Mouse (Mus musculus) CH12.LX (cell line): ENCODE measurements around the gene Zscan4-ps3. TPM values are rescaled to one million over a fixed set of nuclear protein-coding genes. Genes with fewer than 3 reads are reported as not detected.
"Not testable (repeated sequence)": the region's sequence is repeated elsewhere in the genome, so short reads cannot be mapped to it uniquely, and the experiment has no call there.

Source experiments
- DNase-seq: peaks from one replicate; pipeline ENCODE4 v3.0.0-alpha.2; 2013; ENCODE audit errors: extremely low read depth
- H3K27ac ChIP-seq: 2 replicates; pipeline ENCODE4 v1.5.1; 2012; ENCODE audit warnings: low read depth, mild to moderate bottlenecking, control low read depth, moderate library complexity; ENCODE audit not compliant: insufficient read depth
- H3K27me3 ChIP-seq: replicated peaks from 2 replicates; pipeline ENCODE3; 2012; ENCODE audit warnings: inconsistent platforms
- H3K36me3 ChIP-seq, 2 experiments: replicated peaks in 1 of 2; 2 replicates each; pipeline versions ENCODE3 to v1.6.1; 2012; ENCODE audit warnings: inconsistent platforms in 1 of 2, low read length in 1 of 2, mild to moderate bottlenecking in 1 of 2, mixed read lengths in 1 of 2, moderate library complexity in 1 of 2; ENCODE audit not compliant: control insufficient read depth in 1 of 2, insufficient read depth in 1 of 2
- H3K4me1 ChIP-seq, 2 experiments: 2 replicates each; pipeline ENCODE4 v1.6.1; 2012; ENCODE audit warnings: inconsistent platforms in 1 of 2, moderate library complexity in 1 of 2; ENCODE audit not compliant: insufficient read depth in 2 of 2, control insufficient read depth in 1 of 2
- H3K4me2 ChIP-seq: 2 replicates; pipeline ENCODE4 v1.6.1; 2012; ENCODE audit warnings: low read depth, mild to moderate bottlenecking, control low read depth; ENCODE audit not compliant: poor library complexity, insufficient read depth, severe bottlenecking
- H3K4me3 ChIP-seq, 3 experiments: fragments of 150-350 bp in 1 of 3; sonication (generic) in 1 of 3; replicated peaks in 1 of 3; 2 replicates each; pipeline versions ENCODE3 to v1.5.1; 2011 to 2012; ENCODE audit warnings: low read depth in 2 of 3, low read length in 2 of 3, mild to moderate bottlenecking in 2 of 3, moderate library complexity in 2 of 3, control low read depth in 1 of 3, improper control_type of control experiment in 1 of 3, inconsistent platforms in 1 of 3, mixed read lengths in 1 of 3; ENCODE audit not compliant: poor library complexity in 1 of 3
- H3K79me2 ChIP-seq: replicated peaks from 2 replicates; pipeline ENCODE4 v1.6.1; 2012; ENCODE audit warnings: mild to moderate bottlenecking, moderate library complexity; ENCODE audit not compliant: control insufficient read depth, poor library complexity, insufficient read depth, severe bottlenecking; ENCODE audit errors: extremely low read depth
- H3K9ac ChIP-seq: 2 replicates; pipeline ENCODE4 v1.6.1; 2012; ENCODE audit warnings: low read depth, mild to moderate bottlenecking, control low read depth, moderate library complexity; ENCODE audit not compliant: insufficient read depth
- H3K9me3 ChIP-seq: replicated peaks from 2 replicates; pipeline ENCODE3; 2012; ENCODE audit warnings: low read length, inconsistent platforms, mixed read lengths
- CTCF ChIP-seq, 2 experiments: IDR thresholded peaks in 1 of 2; conservative IDR thresholded peaks in 1 of 2; 2 replicates each; pipeline ENCODE4 v1.5.1; 2011 to 2012; ENCODE audit warnings: low read depth in 2 of 2, low read length in 2 of 2, improper control_type of control experiment in 1 of 2, inconsistent platforms in 1 of 2, mild to moderate bottlenecking in 1 of 2, moderate library complexity in 1 of 2
- RAD21 ChIP-seq: IDR thresholded peaks from 2 replicates; pipeline ENCODE4 v1.6.1; 2011; ENCODE audit warnings: low read depth, mild to moderate bottlenecking, low read length, improper control_type of control experiment, moderate library complexity
- dilution Hi-C: fragments of 300-500 bp; cut with MboI; formaldehyde crosslinking; loops from 2 replicates; pipeline ENCODE4 v1.14.3; 2020; ENCODE audit warnings: low sequenced_read_pairs; ENCODE audit not compliant: extremely low pct_unique_long_range_greater_than_20kb, extremely low pct_ligation_motif_present
- in situ Hi-C: fragments of 300-500 bp; cut with MboI; formaldehyde crosslinking; loops from 3 replicates; pipeline ENCODE4 v1.14.3; 2019; ENCODE audit warnings: low sequenced_read_pairs, low pct_ligation_motif_present, low pct_unique_long_range_greater_than_20kb, mixed read lengths
- polyA plus RNA-seq: library from polyadenylated mRNA; unstranded; fragments of >175 nt; gene quantifications from 2 replicates; pipeline ENCODE4 v1.2.1, GENCODE M21; 2012; ENCODE audit warnings: low read depth; ENCODE audit not compliant: insufficient read length
- total RNA-seq, 2 experiments: library from RNA; depleted of rRNA; stranded (reverse); fragments of 300-350 nt in 1 of 2; fragments of >200 nt in 1 of 2; gene quantifications; 2 replicates each; pipeline ENCODE4 v1.2.3; 2012 to 2014

Gene Zscan4-ps3
- total RNA-seq (2012; rRNA removed) (not detected in 2 replicates), total RNA-seq (2014; rRNA removed) (not detected in 2 replicates), polyA plus RNA-seq (not detected in 2 replicates)

DNA sequence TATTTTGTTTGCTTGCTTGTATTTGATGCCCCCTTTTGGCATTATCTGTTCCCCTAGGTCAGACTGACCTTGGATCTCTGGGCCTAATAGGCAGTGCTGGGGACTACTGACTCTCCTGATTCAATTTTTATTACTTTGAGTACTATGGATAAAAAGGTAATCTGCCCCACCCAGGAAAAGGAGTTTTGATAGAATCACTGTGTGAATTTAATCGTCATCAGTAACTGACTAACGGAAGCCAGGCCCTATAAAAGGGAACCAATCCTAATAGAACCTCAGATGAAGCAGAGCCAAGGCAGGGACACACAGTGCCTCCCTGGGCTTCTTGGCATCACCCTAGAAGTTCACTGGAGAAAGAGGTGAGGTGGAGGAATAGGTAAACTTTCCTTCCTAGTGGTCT, at the start of gene Zscan4-ps3:
Gene Zscan4-ps3 (plus strand): TSS at position 301 of the 400 bp plus-strand sequence.
- H3K27me3 ChIP-seq, H3K36me3 ChIP-seq, H3K79me2 ChIP-seq, H3K4me3 ChIP-seq, H3K27ac ChIP-seq, DNase-seq, in situ Hi-C loops, H3K9me3 ChIP-seq, H3K4me2 ChIP-seq, dilution Hi-C loops, H3K9ac ChIP-seq, H3K4me1 ChIP-seq: not testable (repeated sequence)

DNA sequence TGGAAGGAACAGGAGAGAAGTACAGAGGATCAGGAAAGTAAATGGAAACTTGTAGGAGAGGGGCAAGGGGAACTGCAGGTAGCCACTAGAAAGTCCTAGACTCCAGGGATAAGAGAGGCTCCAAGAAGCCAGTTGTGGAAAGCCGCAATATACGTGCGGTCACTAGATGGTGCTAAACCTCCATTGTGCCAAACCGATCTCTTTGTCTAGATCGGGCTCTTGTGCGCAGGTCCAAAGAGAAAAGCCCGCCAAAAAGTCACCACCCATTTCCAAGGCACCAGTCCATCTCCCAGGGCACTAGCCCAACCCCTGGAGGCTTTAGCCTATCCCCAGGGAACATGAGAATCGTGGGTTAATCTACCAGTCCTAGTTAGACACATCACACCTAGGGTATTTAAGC, 8.0 kb downstream of the Zscan4-ps3 start:
- H3K79me2 ChIP-seq, H3K4me2 ChIP-seq, H3K9me3 ChIP-seq: not testable (repeated sequence)
- TF ChIP-seq RAD21, result peak; percentile 34
- TF ChIP-seq CTCF (conservative IDR thresholded peaks at IDR 0.05 in 1 of 2, IDR thresholded peaks at IDR 0.05 in 1 of 2; ENCODE audit: low read depth in 2 of 2, low read length in 2 of 2), result peak in 1 of 2 experiments; percentile 34; a peak in 2 of 4 replicates
- TF ChIP-seq, all 38 proteins: peak for 2; not testable (repeated sequence) for 36
- H3K27ac ChIP-seq, H3K27me3 ChIP-seq, dilution Hi-C loops, H3K4me3 ChIP-seq, H3K9ac ChIP-seq, H3K4me1 ChIP-seq, H3K36me3 ChIP-seq, in situ Hi-C loops: not testable (repeated sequence)
- DNase-seq, result peak; percentile 3

Other genes with a start within 250 kb of the Zscan4-ps3 start
- 0.13 TPM in 1 of 2 replicates, not detected in the other for gene Zscan4f, start 211.4 kb upstream of the Zscan4-ps3 start, total RNA-seq (2012; rRNA removed)
- not detected in 2 replicates for gene Zscan4f, start 211.4 kb upstream of the Zscan4-ps3 start, total RNA-seq (2014; rRNA removed)
- gene Zscan4f, start 211.4 kb upstream of the Zscan4-ps3 start, polyA plus RNA-seq, result not detected in 2 replicates
- 0.08 TPM in 1 of 2 replicates, not detected in the other for gene Zscan4-ps2, start 95.0 kb upstream of the Zscan4-ps3 start, total RNA-seq (2012; rRNA removed)
- gene Zscan4-ps2, start 95.0 kb upstream of the Zscan4-ps3 start, total RNA-seq (2014; rRNA removed), result 0.12 TPM in 1 of 2 replicates, not detected in the other
- gene Zscan4-ps2, start 95.0 kb upstream of the Zscan4-ps3 start, polyA plus RNA-seq, result not detected in 2 replicates
- gene Vmn1r72, start 70.8 kb downstream of the Zscan4-ps3 start, total RNA-seq (2012; rRNA removed), result not detected in 2 replicates
- gene Vmn1r72, start 70.8 kb downstream of the Zscan4-ps3 start, total RNA-seq (2014; rRNA removed), result not detected in 2 replicates
- not detected in 2 replicates for gene Vmn1r72, start 70.8 kb downstream of the Zscan4-ps3 start, polyA plus RNA-seq
- gene Vmn1r73, start 121.0 kb downstream of the Zscan4-ps3 start, total RNA-seq (2012; rRNA removed), result not detected in 2 replicates
- not detected in 2 replicates for gene Vmn1r73, start 121.0 kb downstream of the Zscan4-ps3 start, total RNA-seq (2014; rRNA removed)
- not detected in 2 replicates for gene Vmn1r73, start 121.0 kb downstream of the Zscan4-ps3 start, polyA plus RNA-seq
- not detected in 2 replicates for gene Vmn1r74, start 224.7 kb downstream of the Zscan4-ps3 start, total RNA-seq (2012; rRNA removed)
- gene Vmn1r74, start 224.7 kb downstream of the Zscan4-ps3 start, total RNA-seq (2014; rRNA removed), result not detected in 2 replicates
- gene Vmn1r74, start 224.7 kb downstream of the Zscan4-ps3 start, polyA plus RNA-seq, result not detected in 2 replicates